Mouse (Mus musculus) MEL (cell line): ENCODE measurements at regions not wholly inside any gene's neighbourhood (a gene's known extent, or its start where the extent isn't known, plus 50 kb on each side); places are given as distances from the start of the nearest gene placed in this dataset.

Experiments used
- CTCF ChIP-seq, 3 experiments: IDR thresholded peaks in 2 of 3; conservative IDR thresholded peaks in 1 of 3; 2 replicates each; pipeline ENCODE4 v1.5.1; 2011 to 2012; ENCODE audit warnings: low read length in 3 of 3, low read depth in 2 of 3, mild to moderate bottlenecking in 2 of 3, improper control_type of control experiment in 1 of 3, inconsistent platforms in 1 of 3, mixed read lengths in 1 of 3, moderate library complexity in 1 of 3; ENCODE audit not compliant: control insufficient read depth in 1 of 3, insufficient read depth in 1 of 3, poor library complexity in 1 of 3, severe bottlenecking in 1 of 3
- E2F4 ChIP-seq: IDR thresholded peaks from 2 replicates; pipeline ENCODE4 v1.6.1; 2011; ENCODE audit warnings: low read depth, low read length, improper control_type of control experiment, borderline replicate concordance
- EP300 ChIP-seq, 2 experiments: IDR thresholded peaks; 2 replicates each; pipeline ENCODE4 v1.6.1; 2011; ENCODE audit warnings: improper control_type of control experiment in 2 of 2, low read length in 2 of 2, low read depth in 1 of 2, mild to moderate bottlenecking in 1 of 2
- GABPA ChIP-seq: IDR thresholded peaks from 2 replicates; pipeline ENCODE4 v1.6.1; 2012; ENCODE audit warnings: low read depth, mild to moderate bottlenecking, inconsistent platforms, low read length, improper control_type of control experiment, moderate library complexity
- JUND ChIP-seq: IDR thresholded peaks from 2 replicates; pipeline ENCODE4 v1.6.1; 2011; ENCODE audit warnings: low read depth, mild to moderate bottlenecking, improper control_type of control experiment, low read length
- MAX ChIP-seq: IDR thresholded peaks from 2 replicates; pipeline ENCODE4 v1.6.1; 2011; ENCODE audit warnings: low read length, improper control_type of control experiment
- POLR2A ChIP-seq, 2 experiments: IDR thresholded peaks; 2 replicates each; pipeline ENCODE4 v1.6.1; 2011 to 2012; ENCODE audit warnings: low read length in 2 of 2, mild to moderate bottlenecking in 2 of 2, control low read depth in 1 of 2, improper control_type of control experiment in 1 of 2, low read depth in 1 of 2, moderate library complexity in 1 of 2; ENCODE audit not compliant: control insufficient read depth in 1 of 2, insufficient read depth in 1 of 2, poor library complexity in 1 of 2
- USF1 ChIP-seq: IDR thresholded peaks from 2 replicates; pipeline ENCODE4 v1.6.1; 2014; ENCODE audit warnings: low read depth, mild to moderate bottlenecking, inconsistent platforms, low read length, improper control_type of control experiment, moderate library complexity
- ZC3H11A ChIP-seq: IDR thresholded peaks from 2 replicates; pipeline ENCODE4 v1.6.1; 2012; ENCODE audit warnings: low read depth, mild to moderate bottlenecking, inconsistent platforms, low read length, improper control_type of control experiment
- ZKSCAN1 ChIP-seq: IDR thresholded peaks from 2 replicates; pipeline ENCODE4 v1.6.1; 2012; ENCODE audit warnings: low read depth, mild to moderate bottlenecking, inconsistent platforms, low read length, improper control_type of control experiment, moderate library complexity
- ZMIZ1 ChIP-seq: IDR thresholded peaks from 2 replicates; pipeline ENCODE4 v1.6.1; 2012; ENCODE audit warnings: low read depth, mild to moderate bottlenecking, inconsistent platforms, low read length, improper control_type of control experiment, moderate library complexity

DNA sequence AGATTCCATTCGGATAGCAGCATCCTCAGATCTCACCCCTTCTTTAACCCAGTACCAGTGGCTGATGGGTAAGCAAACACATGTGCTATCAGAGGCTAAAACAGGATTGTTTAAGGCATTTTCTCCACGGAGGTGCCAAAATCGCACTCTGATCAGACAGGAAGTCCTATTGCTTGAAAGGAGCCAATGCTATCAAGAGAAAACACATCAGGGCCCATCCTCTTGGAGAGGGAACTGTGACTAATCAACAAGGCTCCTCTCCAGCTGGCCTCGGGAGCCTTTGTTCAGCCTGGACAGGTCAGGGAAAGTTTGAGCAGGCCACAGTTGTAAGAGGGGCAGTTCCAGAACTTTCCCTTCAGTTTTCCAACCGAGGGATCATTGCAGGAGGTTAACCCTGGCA, 57.4 kb upstream of the Lmo2 start:
- TF ChIP-seq EP300 (IDR thresholded peaks at IDR 0.05; ENCODE audit: low read depth in 1 of 2, low read length in 2 of 2) (peak; percentile 71 to 77), ZMIZ1 (no peak), CTCF (IDR thresholded peaks at IDR 0.05 in 2 of 3, conservative IDR thresholded peaks at IDR 0.05 in 1 of 3; ENCODE audit: control insufficient read depth in 1 of 3, insufficient read depth in 1 of 3, low read depth in 2 of 3, low read length in 3 of 3, poor library complexity in 1 of 3, severe bottlenecking in 1 of 3) (no peak), POLR2A (IDR thresholded peaks at IDR 0.05; ENCODE audit: control insufficient read depth in 1 of 2, insufficient read depth in 1 of 2, low read depth in 1 of 2, low read length in 2 of 2, poor library complexity in 1 of 2) (0 out of 4 replicates have a peak, but pooled peaks of 1 of the 2 experiments have one; percentile 41), USF1 (no peak), ZKSCAN1 (no peak), JUND (no peak; the same call in 1 of the 2 replicates), ZC3H11A (no peak), E2F4 (no peak), MAX (peak; percentile 78), GABPA (no peak)
